Mouse (Mus musculus) heart, adult 2 months (tissue): Measurements from ENCODE around the gene 4933415A04Rik. TPM values are rescaled to one million over a fixed set of nuclear protein-coding genes. Genes with fewer than 3 reads are reported as not detected.

Experiments
- DNase-seq, 2 experiments: peaks; one replicate each; pipeline ENCODE4 v3.0.0; 2021
- H3K27ac ChIP-seq: fragments of 200-600 bp; 2 replicates; pipeline ENCODE4 v1.8.1; 2022
- H3K27me3 ChIP-seq: fragments of 200-500 bp; 2 replicates; pipeline ENCODE4 v1.6.1; 2012; ENCODE audit warnings: mild to moderate bottlenecking, low read length, inconsistent platforms, mixed read lengths; ENCODE audit not compliant: control insufficient read depth, insufficient read depth
- H3K36me3 ChIP-seq: fragments of 200-500 bp; 2 replicates; pipeline ENCODE4 v1.6.1; 2012; ENCODE audit warnings: low read length, inconsistent platforms; ENCODE audit not compliant: control insufficient read depth, insufficient read depth
- H3K4me1 ChIP-seq: fragments of 200-500 bp; 2 replicates; pipeline ENCODE4 v1.6.1; 2011; ENCODE audit warnings: low read length; ENCODE audit not compliant: control insufficient read depth, insufficient read depth
- H3K4me3 ChIP-seq: fragments of 200-600 bp; 2 replicates; pipeline ENCODE4 v1.8.1; 2022
- H3K79me2 ChIP-seq: fragments of 200-500 bp; replicated peaks from 2 replicates; pipeline ENCODE4 v1.6.1; 2012; ENCODE audit warnings: mild to moderate bottlenecking, inconsistent platforms, low read length, moderate library complexity, mixed read lengths; ENCODE audit not compliant: control insufficient read depth, insufficient read depth
- H3K9ac ChIP-seq: fragments of 200-500 bp; 2 replicates; pipeline ENCODE4 v1.6.1; 2012; ENCODE audit warnings: low read depth, mild to moderate bottlenecking, control low read depth, inconsistent platforms, low read length, mixed read lengths
- CTCF ChIP-seq: fragments of 200-600 bp; IDR thresholded peaks from 2 replicates; pipeline ENCODE4 v1.8.1; 2022; ENCODE audit warnings: antibody characterized with exemption, mild to moderate bottlenecking, moderate library complexity
- EP300 ChIP-seq: fragments of 200-500 bp; IDR thresholded peaks from 2 replicates; pipeline ENCODE4 v1.6.1; 2011; ENCODE audit warnings: low read depth, low read length, control low read depth; ENCODE audit not compliant: insufficient read depth
- POLR2A ChIP-seq: fragments of 200-500 bp; IDR thresholded peaks from 2 replicates; pipeline ENCODE4 v1.6.1; 2011; ENCODE audit warnings: mild to moderate bottlenecking, low read depth, low read length, control low read depth; ENCODE audit not compliant: insufficient read depth
- WGBS: fragments of 180-500 bp; shearing (Covaris S2); methylation state at CpG from one replicate; pipeline ENCODE4 v1.1.7; 2018; 5-methylcytosine and 5-hydroxymethylcytosine counted together
- intact Hi-C: fragments of 180-260 bp; cut with DNase I; formaldehyde crosslinking; loops from one replicate; pipeline ENCODE4 v1.15.1; 2025
- polyA plus RNA-seq: library from polyadenylated mRNA; depleted of rRNA; stranded (reverse); fragments of >200 nt; gene quantifications from 2 replicates; pipeline ENCODE4 v1.2.3, GENCODE M21; 2012
- total RNA-seq, 2 experiments: library from RNA; stranded (reverse); gene quantifications; 2 replicates each; pipeline ENCODE4 v1.2.3; 2021

Gene 4933415A04Rik
- total and polyA plus RNA-seq, 3 experiments = 0.23 to 0.68 (median 0.26) TPM

DNA sequence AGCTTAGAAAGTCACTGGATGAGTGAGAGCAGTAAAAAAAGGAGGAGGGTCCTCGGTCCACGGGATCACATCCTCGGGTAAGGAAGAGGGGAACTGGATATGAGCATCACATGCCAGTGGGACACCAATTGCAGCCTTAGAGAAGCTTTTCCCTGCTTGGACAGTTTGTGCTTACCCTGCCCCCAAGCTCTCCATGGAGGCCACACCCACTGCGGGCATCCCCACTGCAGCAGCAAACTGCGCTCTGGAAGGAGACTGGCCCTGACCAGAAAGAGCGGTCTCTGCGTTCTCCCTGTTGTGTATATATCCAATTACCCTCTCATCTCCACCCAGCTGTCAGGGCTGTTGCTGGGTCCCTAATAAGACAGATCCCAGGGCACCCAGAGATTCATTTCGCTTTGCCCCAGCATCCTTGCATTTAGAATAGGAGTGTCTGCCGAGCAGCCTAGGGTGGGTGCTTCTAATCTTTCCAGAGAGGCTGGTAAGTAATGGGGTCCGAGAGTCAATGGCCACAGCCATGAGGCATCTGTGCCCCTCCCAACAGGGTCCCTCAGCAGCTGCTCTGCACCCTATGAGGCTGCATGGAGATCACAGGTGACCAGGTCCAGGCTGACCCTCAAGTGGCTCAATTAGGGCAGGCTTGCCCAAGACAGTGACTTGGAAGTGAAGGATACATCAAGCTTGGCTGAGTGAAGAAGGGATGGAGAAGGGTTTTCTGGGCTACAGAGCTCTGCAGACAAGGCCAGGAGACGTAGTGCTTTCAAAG is 8.9 kb upstream of the 4933415A04Rik start:
- Histone ChIP-seq H3K79me2 (no peaks in the 10 kb centered on the region), H3K4me3 (no peak overlapping the region), H3K27me3 (no peaks in the 10 kb centered on the region), H3K36me3 (no peaks in the 10 kb centered on the region), H3K4me1 (no peaks in the 10 kb centered on the region), H3K9ac (no peak overlapping the region), H3K27ac (no peak overlapping the region)
- intact Hi-C loops = no loop called here
- WGBS = 85% methylated on average over 11 of the region's 11 CpGs
- TF ChIP-seq EP300 (no peak), POLR2A (no peak), CTCF (no peak)
- no peak for DNase-seq

DNA sequence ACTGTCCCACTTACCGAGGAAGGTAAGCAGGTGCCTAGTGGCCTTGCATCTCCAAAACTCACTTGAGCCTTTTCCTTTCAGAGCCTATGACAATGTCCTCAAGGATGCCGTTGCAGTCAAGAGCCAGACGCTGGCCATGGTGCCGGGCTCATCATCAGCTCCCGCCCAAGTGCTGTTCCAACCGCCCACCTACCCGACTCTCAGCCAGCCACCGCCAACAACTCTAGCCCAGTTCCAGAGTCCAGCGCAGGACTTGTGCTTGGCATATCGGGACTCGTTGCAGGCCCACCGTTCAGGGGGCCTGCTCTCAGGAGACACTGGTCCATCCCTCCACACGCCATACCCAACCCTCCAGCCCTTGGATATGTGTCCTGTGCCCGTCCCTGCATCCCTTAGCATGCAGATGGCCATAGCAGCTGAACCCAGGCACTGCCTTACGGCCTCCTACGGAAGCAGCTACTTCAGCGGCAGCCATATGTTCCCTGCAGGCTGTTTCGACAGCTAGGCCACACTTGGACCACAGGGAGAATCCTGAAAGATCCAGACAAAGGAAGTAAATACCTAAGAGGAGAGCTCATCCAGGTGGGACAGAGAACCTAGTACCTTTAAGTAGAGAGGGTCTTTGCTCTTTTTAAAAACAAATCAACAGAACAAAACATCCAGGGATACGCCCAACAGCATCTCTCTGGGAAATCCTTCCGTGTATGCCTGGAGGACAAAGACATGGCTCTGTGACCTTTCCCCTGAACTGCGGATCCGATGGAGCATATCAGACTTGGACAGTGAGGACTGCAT is 1.4 kb upstream of the 4933415A04Rik start:
- no peak for DNase-seq
- Histone ChIP-seq H3K4me3 (no peak overlapping the region), H3K4me1 (no peaks in the 10 kb centered on the region), H3K27me3 (no peaks in the 10 kb centered on the region), H3K36me3 (no peaks in the 10 kb centered on the region), H3K79me2 (no peaks in the 10 kb centered on the region), H3K9ac (no peak overlapping the region), H3K27ac (no peak overlapping the region)
- 86% methylated on average over 22 of the region's 22 CpGs for WGBS
- intact Hi-C loops = loop anchor here (1.0 to 5.0 kb wide), 5 partner anchors 15 to 133 kb away; partner anchors contain the start of gene Ccnjl
- TF ChIP-seq EP300 = no peak
- TF ChIP-seq CTCF = no peak
- TF ChIP-seq POLR2A = no peak

DNA sequence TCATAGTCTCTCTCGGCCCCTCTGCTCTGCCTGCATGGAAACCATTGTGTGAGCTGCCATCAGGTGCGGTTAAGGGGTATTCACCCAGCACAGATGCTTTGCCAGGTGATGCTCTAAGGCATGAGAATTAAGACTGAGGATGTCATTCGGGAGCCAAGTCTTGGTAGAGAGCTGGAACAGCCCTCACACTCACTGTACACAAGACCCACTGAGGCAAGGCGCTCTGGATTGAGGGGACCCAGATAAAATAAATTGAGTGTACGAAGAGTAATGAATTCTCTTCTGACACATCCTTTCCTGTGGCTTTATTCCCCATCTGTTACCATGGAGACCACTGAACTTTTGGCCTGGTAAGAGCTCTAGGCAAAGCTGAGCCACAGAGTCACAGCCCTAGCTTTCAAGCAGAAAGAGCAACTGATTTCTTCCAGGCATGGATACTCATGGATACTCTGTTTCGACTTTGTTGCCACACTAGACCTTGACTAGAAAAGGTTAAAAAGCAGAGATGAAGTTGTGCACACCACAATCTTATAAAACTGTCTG is 2.8 kb downstream of the 4933415A04Rik start:
- intact Hi-C loops = loop anchor here (5.0 kb wide), 1 partner anchor 137 kb away; no protein-coding TSS in a partner anchor
- TF ChIP-seq EP300 (no peak), POLR2A (no peak), CTCF (no peak)
- no peaks in the 10 kb centered on the region for H3K36me3 ChIP-seq
- H3K9ac ChIP-seq = no peak overlapping the region
- 80% methylated on average over 6 of the region's 6 CpGs for WGBS
- no peak overlapping the region for H3K27ac ChIP-seq
- H3K4me3 ChIP-seq = no peak overlapping the region
- no peak for DNase-seq
- H3K79me2 ChIP-seq = no peaks in the 10 kb centered on the region
- no peaks in the 10 kb centered on the region for H3K27me3 ChIP-seq
- no peaks in the 10 kb centered on the region for H3K4me1 ChIP-seq

DNA sequence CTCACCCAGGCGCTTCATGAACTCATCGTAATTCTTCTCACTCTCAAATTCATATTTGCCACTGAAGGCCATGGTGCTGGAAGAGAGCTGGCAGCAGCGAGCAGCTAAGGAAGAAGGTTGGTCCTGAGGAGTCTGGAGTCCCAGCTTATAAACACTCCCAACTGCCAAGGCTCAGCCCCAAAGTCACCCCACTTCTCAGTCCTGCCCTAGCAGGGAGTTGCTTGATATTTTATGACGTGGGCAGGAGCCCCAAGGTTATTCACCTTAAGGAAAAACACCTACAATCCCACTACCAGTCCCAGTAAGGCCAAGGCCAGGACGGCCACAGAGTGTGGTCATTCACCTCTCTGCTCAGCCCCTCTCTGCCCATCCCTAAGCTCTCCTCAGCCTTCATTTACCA is 14.6 kb downstream of the 4933415A04Rik start, which contains the start of gene Fabp6:
Fabp6 (minus strand) TSS at position 101 of the 400 bp plus-strand sequence.
- H3K9ac ChIP-seq = no peak within 1 kb of the TSS
- WGBS = 87% methylated on average over 5 of the region's 5 CpGs
- no peaks in the 10 kb centered on the region for H3K4me1 ChIP-seq
- H3K4me3 ChIP-seq = no peak within 1 kb of the TSS
- no peaks in the 10 kb centered on the region for H3K27me3 ChIP-seq
- no peaks in the 10 kb centered on the region for H3K36me3 ChIP-seq
- TF ChIP-seq POLR2A (no peak), EP300 (no peak), CTCF (no peak)
- no peak for DNase-seq
- intact Hi-C loops = no loop called here
- no peaks in the 10 kb centered on the region for H3K79me2 ChIP-seq
- H3K27ac ChIP-seq = no peak within 1 kb of the TSS

DNA sequence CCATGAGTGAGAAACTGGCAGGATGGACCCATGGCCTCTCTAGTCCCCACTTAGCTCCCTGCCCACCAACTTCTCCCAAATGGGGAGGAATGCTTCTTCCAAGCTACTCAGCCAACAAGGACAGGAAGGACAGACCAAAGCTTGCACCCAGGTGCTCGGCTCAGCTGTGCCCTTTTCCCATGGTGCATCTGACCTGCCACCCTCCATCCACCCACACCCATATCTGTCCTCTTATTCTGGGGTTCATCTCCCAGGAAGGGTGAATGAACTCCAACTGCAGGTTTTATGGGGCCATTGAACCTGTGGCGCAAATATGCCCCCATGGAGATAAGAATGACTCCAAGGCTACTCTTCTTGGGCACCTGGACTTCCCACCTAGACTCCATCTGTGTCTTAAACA is 17.4 kb downstream of the 4933415A04Rik start:
- no peak overlapping the region for H3K9ac ChIP-seq
- DNase-seq = no peak
- no peaks in the 10 kb centered on the region for H3K79me2 ChIP-seq
- no peak overlapping the region for H3K27ac ChIP-seq
- no peaks in the 10 kb centered on the region for H3K4me1 ChIP-seq
- intact Hi-C loops = no loop called here
- H3K36me3 ChIP-seq = no peaks in the 10 kb centered on the region
- no peak for TF ChIP-seq CTCF
- TF ChIP-seq EP300 = no peak
- no peak for TF ChIP-seq POLR2A
- no peaks in the 10 kb centered on the region for H3K27me3 ChIP-seq
- H3K4me3 ChIP-seq = no peak overlapping the region
- WGBS = 91% methylated on average over 2 of the region's 2 CpGs
